Mouse (Mus musculus) small intestine, adult 2 months (tissue): ENCODE data around the gene Gm20458.

Experiments
- CTCF ChIP-seq: fragments of 200-500 bp; IDR thresholded peaks from 2 replicates; pipeline ENCODE4 v1.5.1; 2012; ENCODE audit warnings: low read depth, mild to moderate bottlenecking, control low read depth, inconsistent platforms, low read length, moderate library complexity, mixed read lengths; ENCODE audit not compliant: insufficient replicate concordance, insufficient read length; ENCODE audit errors: extremely low read depth
- POLR2A ChIP-seq: fragments of 200-500 bp; IDR thresholded peaks from 2 replicates; pipeline ENCODE4 v1.6.1; 2012; ENCODE audit warnings: low read depth, mild to moderate bottlenecking, control low read depth, inconsistent platforms, low read length, moderate library complexity

- no peak for TF ChIP-seq POLR2A
- no peak for TF ChIP-seq CTCF
Measured at GRCm38 (mm10) chr2:164465161-164465560, 4.4 kb downstream of the Gm20458 start.
